Mouse (Mus musculus) lung, postnatal 0 days (tissue): ENCODE data around the gene Ccndbp1.

Experiments
- CTCF ChIP-seq: IDR thresholded peaks from 2 replicates; pipeline ENCODE4 v1.5.1; 2016; ENCODE audit warnings: antibody characterized with exemption, mild to moderate bottlenecking
- EP300 ChIP-seq: IDR thresholded peaks from 2 replicates; pipeline ENCODE4 v1.6.1; 2016; ENCODE audit warnings: antibody characterized with exemption, mild to moderate bottlenecking, control low read depth

GRCm38 (mm10) chr2:120985241-120985640 is 23.0 kb upstream of the Ccndbp1 start:
- TF ChIP-seq EP300, result no peak
- TF ChIP-seq CTCF, result no peak; the same call in 1 of the 2 replicates
